Mouse (Mus musculus) cortical plate, adult 2 months (tissue): ENCODE measurements around the gene Abhd6. TPM values are rescaled to one million over a fixed set of nuclear protein-coding genes. Genes with fewer than 3 reads are reported as not detected.

Experiments
- H3K27ac ChIP-seq: fragments of 200-500 bp; 2 replicates; pipeline ENCODE4 v1.5.1; 2012; ENCODE audit warnings: low read length, control low read depth, inconsistent platforms; ENCODE audit not compliant: insufficient read depth
- H3K4me1 ChIP-seq: fragments of 200-500 bp; 2 replicates; pipeline ENCODE4 v1.6.1; 2011; ENCODE audit warnings: low read length; ENCODE audit not compliant: control insufficient read depth, insufficient read depth
- H3K4me3 ChIP-seq: fragments of 200-500 bp; 2 replicates; pipeline ENCODE4 v1.5.1; 2011; ENCODE audit warnings: mild to moderate bottlenecking, low read length, control low read depth; ENCODE audit not compliant: insufficient read depth
- CTCF ChIP-seq: fragments of 200-500 bp; IDR thresholded peaks from 2 replicates; pipeline ENCODE4 v1.5.1; 2011; ENCODE audit warnings: mild to moderate bottlenecking, control low read depth, low read length; ENCODE audit not compliant: insufficient read depth; ENCODE audit errors: extremely low read depth
- POLR2A ChIP-seq: fragments of 200-500 bp; IDR thresholded peaks from 2 replicates; pipeline ENCODE4 v1.6.1; 2011; ENCODE audit warnings: mild to moderate bottlenecking, low read length, control low read depth; ENCODE audit not compliant: insufficient read depth; ENCODE audit errors: extremely low read depth
- polyA plus RNA-seq: library from polyadenylated mRNA; depleted of rRNA; stranded (reverse); fragments of >200 nt; gene quantifications from 2 replicates; pipeline ENCODE4 v1.2.3, GENCODE M21; 2012

The Abhd6 gene
- polyA plus RNA-seq, 1 experiment, result 53.3 TPM

GRCm38 (mm10) chr14:7971889-7972493 is 30.7 kb upstream of the Abhd6 start:
- Histone ChIP-seq H3K27ac (no peak overlapping the region), H3K4me1 (no peaks in the 10 kb centered on the region), H3K4me3 (no peak overlapping the region)
- no peak for TF ChIP-seq POLR2A
- TF ChIP-seq CTCF, result no peak

GRCm38 (mm10) chr14:7974643-7975042 is 28.1 kb upstream of the Abhd6 start:
- TF ChIP-seq CTCF (no peak), POLR2A (no peak)
- Histone ChIP-seq H3K4me1 (no peaks in the 10 kb centered on the region), H3K27ac (no peak overlapping the region), H3K4me3 (no peak overlapping the region)

GRCm38 (mm10) chr14:7975177-7975576 is 27.5 kb upstream of the Abhd6 start:
- Histone ChIP-seq H3K4me1 (no peaks in the 10 kb centered on the region), H3K4me3 (no peak overlapping the region), H3K27ac (no peak overlapping the region)
- TF ChIP-seq CTCF (no peak), POLR2A (no peak)

DNA sequence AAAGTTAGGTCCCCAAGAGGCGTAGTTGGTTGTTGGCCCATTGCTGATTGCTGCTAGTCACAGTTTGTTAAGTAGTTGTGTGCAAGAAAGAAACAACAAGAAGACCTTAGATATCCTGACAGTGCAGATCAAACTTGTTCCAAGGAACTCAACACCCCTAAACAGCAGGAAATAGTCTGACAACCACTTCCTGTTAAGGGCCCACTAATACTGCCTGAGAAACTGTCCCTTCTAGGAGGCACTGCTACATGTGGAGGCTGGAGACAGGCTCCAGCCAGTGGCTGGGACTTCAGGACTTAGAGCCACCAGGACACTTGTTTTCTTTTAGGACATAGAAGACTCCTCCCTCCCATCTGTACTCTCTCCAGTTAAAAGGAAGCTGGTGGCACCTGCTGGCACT is 25.2 kb upstream of the Abhd6 start:
- no peak for TF ChIP-seq POLR2A
- TF ChIP-seq CTCF, result no peak
- Histone ChIP-seq H3K4me1 (no peaks in the 10 kb centered on the region), H3K4me3 (no peak overlapping the region), H3K27ac (no peak overlapping the region)

DNA sequence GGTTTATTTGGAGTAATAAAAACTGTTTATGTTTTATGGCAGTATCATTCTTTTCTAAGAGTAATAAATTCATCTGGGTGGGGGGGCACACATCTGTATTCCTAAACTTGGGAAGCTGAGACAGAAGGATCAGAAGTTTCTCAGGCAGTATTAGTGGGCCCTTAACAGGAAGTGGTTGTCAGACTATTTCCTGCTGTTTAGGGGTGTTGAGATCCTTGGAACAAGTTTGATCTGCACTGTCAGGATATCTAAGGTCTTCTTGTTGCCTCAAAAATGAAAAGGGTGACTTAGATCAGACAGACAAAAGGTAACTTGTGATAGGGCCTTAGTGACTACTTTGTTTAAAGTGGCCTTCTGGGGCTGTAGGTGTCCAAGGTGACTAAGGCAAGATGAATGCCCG is 24.5 kb upstream of the Abhd6 start:
- no peak for TF ChIP-seq CTCF
- no peak for TF ChIP-seq POLR2A
- Histone ChIP-seq H3K4me3 (no peak overlapping the region), H3K4me1 (no peaks in the 10 kb centered on the region), H3K27ac (no peak overlapping the region)

DNA sequence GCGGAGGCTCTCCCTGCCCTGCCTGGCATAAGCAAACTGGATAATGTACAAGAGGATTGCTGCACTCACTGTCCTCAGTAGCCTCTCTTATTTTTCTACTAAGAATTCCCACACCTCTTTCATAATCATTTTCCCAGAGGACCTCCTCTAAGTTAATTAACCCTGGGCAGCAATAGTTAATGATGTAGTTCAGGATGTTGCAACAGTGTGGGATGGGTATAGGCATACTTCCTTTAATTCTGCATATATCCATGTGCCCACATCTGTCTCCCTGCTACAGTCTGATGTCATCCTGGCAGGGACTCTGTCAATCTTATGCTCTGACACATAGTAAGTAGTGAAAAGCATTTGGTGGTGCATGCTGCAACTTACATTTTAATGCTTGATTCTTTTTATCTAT is 21.5 kb upstream of the Abhd6 start:
- Histone ChIP-seq H3K4me1 (no peaks in the 10 kb centered on the region), H3K27ac (no peak overlapping the region), H3K4me3 (no peak overlapping the region)
- no peak for TF ChIP-seq POLR2A
- TF ChIP-seq CTCF, result no peak

DNA sequence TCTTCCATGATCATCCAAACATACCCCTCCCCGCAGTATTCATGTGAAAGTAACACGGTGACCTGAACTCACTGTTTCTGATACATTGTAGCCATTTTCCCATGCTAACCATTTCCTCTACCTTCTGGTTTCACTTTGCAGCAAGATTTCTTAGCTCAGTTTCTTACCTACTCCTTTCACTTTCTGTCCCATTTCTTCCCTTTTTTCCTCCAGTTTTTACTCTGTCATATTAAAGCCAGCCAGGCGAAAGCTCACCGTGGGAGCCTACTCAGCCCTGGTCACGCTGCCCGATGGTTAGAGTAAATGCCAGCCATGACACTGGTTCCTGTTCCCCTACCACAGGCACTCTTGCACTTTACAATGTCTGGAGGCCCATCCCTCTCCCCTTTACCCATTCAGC is 15.8 kb upstream of the Abhd6 start:
- H3K4me3 ChIP-seq, result no peak overlapping the region
- no peaks in the 10 kb centered on the region for H3K4me1 ChIP-seq
- TF ChIP-seq CTCF, result no peak
- TF ChIP-seq POLR2A, result no peak
- no peak overlapping the region for H3K27ac ChIP-seq

GRCm38 (mm10) chr14:7989371-7989770 is 13.3 kb upstream of the Abhd6 start:
- H3K4me1 ChIP-seq, result no peaks in the 10 kb centered on the region
- H3K27ac ChIP-seq, result no peak overlapping the region
- no peak overlapping the region for H3K4me3 ChIP-seq
- TF ChIP-seq POLR2A (no peak), CTCF (no peak)

GRCm38 (mm10) chr14:7989961-7990360 is 12.7 kb upstream of the Abhd6 start:
- TF ChIP-seq CTCF, result no peak
- no peak for TF ChIP-seq POLR2A
- Histone ChIP-seq H3K4me3 (no peak overlapping the region), H3K4me1 (no peaks in the 10 kb centered on the region), H3K27ac (no peak overlapping the region)

DNA sequence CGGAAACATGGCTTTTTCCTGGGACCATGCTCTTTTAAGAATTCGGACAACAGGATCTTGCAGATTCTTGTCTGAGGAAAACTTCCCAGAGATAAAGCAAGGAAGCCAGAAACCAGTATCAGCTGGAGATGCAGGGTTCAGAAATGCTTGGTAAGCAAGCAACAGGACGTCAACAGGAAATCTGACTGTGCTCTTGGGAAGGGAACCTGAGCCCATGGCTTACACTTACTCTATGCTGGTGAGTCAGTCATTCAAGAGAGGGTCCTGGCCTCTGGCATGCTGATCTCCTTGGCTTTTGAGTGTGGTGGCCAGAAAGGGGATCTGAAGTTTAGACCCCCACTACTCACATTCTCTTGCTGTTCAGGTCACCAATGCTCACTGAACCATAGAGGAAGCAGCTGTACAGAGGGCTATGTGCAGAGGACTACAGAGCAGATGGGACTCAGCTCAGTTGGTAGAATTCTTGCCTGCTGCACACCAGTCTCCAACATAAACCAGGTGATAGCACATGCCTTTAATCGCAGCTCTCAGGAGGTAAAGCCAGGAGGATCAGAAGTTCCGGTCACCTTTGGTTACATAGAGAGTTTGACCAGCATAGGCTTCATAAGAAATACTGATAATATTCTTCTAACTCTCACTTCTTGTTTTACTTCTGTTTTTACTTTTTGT is 11.5 kb upstream of the Abhd6 start:
- no peak for TF ChIP-seq POLR2A
- no peak for TF ChIP-seq CTCF
- Histone ChIP-seq H3K4me1 (no peaks in the 10 kb centered on the region), H3K4me3 (no peak overlapping the region), H3K27ac (no peak overlapping the region)
